Mouse (Mus musculus) intestine, embryonic 16.5 days (tissue): ENCODE measurements around the gene Usp17lb. TPM values are rescaled to one million over a fixed set of nuclear protein-coding genes. Genes with fewer than 3 reads are reported as not detected.
"Not testable (repeated sequence)": the region's sequence is repeated elsewhere in the genome, so short reads cannot be mapped to it uniquely, and the experiment has no call there.

Experiments used
- ATAC-seq: fragments of 200-750 bp; cut with Nextera tagmentation; 2 replicates; pipeline ENCODE4 v1.8.0; 2017; ENCODE audit warnings: moderate TSS enrichment, moderate library complexity
- H3K27ac ChIP-seq: fragments of 300-500 bp; sonication (generic); 2 replicates; pipeline ENCODE4 v1.5.1; 2014; ENCODE audit warnings: mild to moderate bottlenecking, low read length
- H3K27me3 ChIP-seq: fragments of 300-500 bp; sonication (generic); replicated peaks from 2 replicates; pipeline ENCODE4 v1.6.1; 2014; ENCODE audit warnings: low read length, control low read depth, mixed read lengths; ENCODE audit not compliant: control insufficient read depth, insufficient read depth
- H3K36me3 ChIP-seq: fragments of 300-500 bp; sonication (generic); 2 replicates; pipeline ENCODE4 v1.6.1; 2014; ENCODE audit warnings: low read length, control low read depth; ENCODE audit not compliant: control insufficient read depth, insufficient read depth
- H3K4me1 ChIP-seq: fragments of 300-500 bp; sonication (generic); 2 replicates; pipeline ENCODE4 v1.6.1; 2014; ENCODE audit warnings: low read length, control low read depth, mixed read lengths; ENCODE audit not compliant: control insufficient read depth, insufficient read depth
- H3K4me2 ChIP-seq: fragments of 300-500 bp; sonication (generic); 2 replicates; pipeline ENCODE4 v1.6.1; 2014; ENCODE audit warnings: low read depth, low read length, control low read depth
- H3K4me3 ChIP-seq: fragments of 300-500 bp; sonication (generic); 2 replicates; pipeline ENCODE4 v1.5.1; 2014; ENCODE audit warnings: mild to moderate bottlenecking, low read length
- H3K9ac ChIP-seq: fragments of 300-500 bp; sonication (generic); 2 replicates; pipeline ENCODE4 v1.6.1; 2014; ENCODE audit warnings: low read depth, low read length
- H3K9me3 ChIP-seq: fragments of 300-500 bp; sonication (generic); 2 replicates; pipeline ENCODE4 v1.6.1; 2016; ENCODE audit warnings: low read length, control low read depth; ENCODE audit not compliant: control insufficient read depth
- WGBS: fragments of 180-500 bp; shearing (Covaris S2); extraction: QIAGEN DNeasy Blood & Tissue Kit; methylation state at CpG from one replicate; pipeline ENCODE4 v1.1.7; 2014; 5-methylcytosine and 5-hydroxymethylcytosine counted together
- polyA plus RNA-seq: library from polyadenylated mRNA; unstranded; fragments of >200 nt; fragmentation: Nextera tagmentation; extraction: Ambion mirVana; gene quantifications from 2 replicates; pipeline ENCODE4 v1.2.1, GENCODE M21; 2015

Usp17lb gene
- polyA plus RNA-seq: not detected in 2 replicates

DNA sequence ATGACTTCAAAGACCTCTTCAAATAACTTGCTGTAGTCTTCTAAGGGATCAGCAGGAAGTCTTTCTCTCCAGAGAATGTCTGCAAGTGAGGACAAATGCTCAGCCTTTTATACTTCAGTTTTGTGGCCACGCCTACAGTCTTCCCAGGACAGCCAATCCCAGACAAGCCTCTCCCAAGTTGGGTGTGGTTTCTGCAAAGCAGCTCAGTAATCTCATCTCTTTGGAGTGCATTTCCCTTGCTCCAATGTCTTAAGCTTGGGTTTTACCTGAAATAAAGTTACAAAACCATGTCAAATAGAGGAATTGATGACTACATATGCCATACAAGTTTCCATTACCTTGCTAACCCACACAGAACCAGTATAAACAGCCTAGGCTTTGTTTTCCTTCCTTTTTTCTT, at the start of gene Usp17lb:
TSS of gene Usp17lb (minus strand) at position 101 of the 400 bp plus-strand sequence.
- Histone ChIP-seq H3K36me3 (no peaks in the 10 kb centered on the region), H3K9ac (no peak within 1 kb of the TSS), H3K27ac (no peak within 1 kb of the TSS), H3K4me1 (no peaks in the 10 kb centered on the region), H3K27me3 (no peaks in the 10 kb centered on the region), H3K4me2 (no peak within 1 kb of the TSS), H3K4me3 (no peak within 1 kb of the TSS), H3K9me3 (no peaks in the 10 kb centered on the region)
- no peak for ATAC-seq
- WGBS: 64% methylated on average over 1 of the region's 1 CpGs

DNA sequence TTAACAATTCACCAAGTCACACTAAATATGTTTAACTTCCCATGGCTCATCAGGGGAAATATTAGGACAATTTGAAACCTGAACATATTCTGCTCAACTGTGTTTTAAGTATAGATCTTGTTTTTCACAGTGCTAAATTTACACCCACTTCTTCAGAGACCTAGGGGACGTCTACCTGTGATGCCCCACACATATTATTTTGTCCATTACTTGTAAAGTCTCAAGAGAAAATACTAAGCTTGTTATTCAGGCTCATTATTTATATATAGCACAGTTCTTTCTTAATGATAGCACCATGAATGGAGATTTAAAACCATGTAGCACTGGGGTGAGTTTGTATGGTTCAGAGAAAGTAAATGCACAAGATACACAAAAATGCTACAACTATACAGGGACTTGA, 35.3 kb upstream of the Usp17lb start, which contains the start of gene Olfr665:
TSS of gene Olfr665 (plus strand) at position 301 of the 400 bp plus-strand sequence.
- H3K9ac ChIP-seq: no peak within 1 kb of the TSS
- 40% methylated on average over 1 of the region's 1 CpGs for WGBS

DNA sequence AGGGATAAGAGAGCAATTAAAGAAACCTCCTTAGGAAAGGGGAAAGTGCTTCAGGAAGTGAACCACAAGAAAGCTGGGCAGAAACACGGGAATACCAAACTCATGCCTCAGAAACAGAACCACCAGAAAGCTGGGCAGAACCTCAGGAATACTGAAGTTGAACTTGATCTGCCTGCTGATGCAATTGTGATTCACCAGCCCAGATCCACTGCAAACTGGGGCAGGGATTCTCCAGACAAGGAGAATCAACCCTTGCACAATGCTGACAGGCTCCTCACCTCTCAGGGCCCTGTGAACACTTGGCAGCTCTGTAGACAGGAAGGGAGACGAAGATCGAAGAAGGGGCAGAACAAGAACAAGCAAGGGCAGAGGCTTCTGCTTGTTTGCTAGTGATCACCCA, 19.0 kb upstream of the Usp17lb start:
- no peak overlapping the region for H3K9ac ChIP-seq
- H3K4me1 ChIP-seq: no peaks in the 10 kb centered on the region
- H3K9me3 ChIP-seq: no peaks in the 10 kb centered on the region
- H3K27me3 ChIP-seq: no peaks in the 10 kb centered on the region
- H3K4me3 ChIP-seq: no peak overlapping the region
- no peak overlapping the region for H3K4me2 ChIP-seq
- H3K36me3 ChIP-seq: no peaks in the 10 kb centered on the region
- WGBS: 84% methylated on average over 3 of the region's 3 CpGs
- no peak overlapping the region for H3K27ac ChIP-seq
- no peak for ATAC-seq

More for the DNA sequence above, 35.3 kb upstream of the Usp17lb start, which contains the start of gene Olfr665:
- Histone ChIP-seq H3K4me2 (no peak within 1 kb of the TSS), H3K4me1 (no peaks in the 10 kb centered on the region), H3K9me3 (no peaks in the 10 kb centered on the region), H3K27ac (no peak within 1 kb of the TSS), H3K27me3 (no peaks in the 10 kb centered on the region), H3K36me3 (no peaks in the 10 kb centered on the region), H3K4me3 (no peak within 1 kb of the TSS)
- no peak for ATAC-seq

DNA sequence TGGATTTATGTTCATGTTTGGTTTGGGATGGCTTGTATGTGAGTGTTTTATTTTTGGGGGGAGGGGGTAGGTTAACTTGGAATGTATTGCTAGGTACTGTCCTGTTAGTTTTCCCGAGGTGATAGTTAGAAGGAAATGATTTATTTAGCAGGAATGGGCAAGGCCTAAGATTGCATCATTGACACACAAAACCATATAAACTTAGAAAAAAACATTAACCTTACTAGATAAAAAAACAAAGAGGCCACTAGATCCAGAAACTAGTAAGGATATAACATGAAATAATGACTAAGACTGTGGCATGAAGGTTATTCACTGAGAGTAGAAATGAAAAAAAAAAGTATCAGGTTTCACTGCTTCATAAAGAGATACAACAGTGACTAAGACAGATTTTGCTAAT, 15.3 kb upstream of the Usp17lb start:
- Histone ChIP-seq H3K27me3 (no peaks in the 10 kb centered on the region), H3K4me3 (no peak overlapping the region), H3K9me3 (no peaks in the 10 kb centered on the region), H3K27ac (no peak overlapping the region), H3K4me1 (no peaks in the 10 kb centered on the region), H3K9ac (no peak overlapping the region), H3K36me3 (no peaks in the 10 kb centered on the region), H3K4me2 (no peak overlapping the region)
- ATAC-seq: no peak
- 53% methylated on average over 1 of the region's 1 CpGs for WGBS

- 79% methylated on average over 2 of the region's 2 CpGs for WGBS
- not testable (repeated sequence) for H3K4me2 ChIP-seq, H3K9ac ChIP-seq, H3K36me3 ChIP-seq, H3K4me1 ChIP-seq, H3K4me3 ChIP-seq, H3K27me3 ChIP-seq, ATAC-seq, H3K9me3 ChIP-seq, H3K27ac ChIP-seq
These were observed 14.3 kb upstream of the Usp17lb start, which contains the start of gene Usp17la for GRCm38 (mm10) chr7:104856709-104857108. Gene Usp17la (plus strand): TSS chr7:104857009.

GRCm38 (mm10) chr7:104855248-104855750, 12.9 kb upstream of the Usp17lb start:
- Histone ChIP-seq H3K27ac (no peak overlapping the region), H3K4me1 (no peaks in the 10 kb centered on the region), H3K36me3 (no peaks in the 10 kb centered on the region), H3K9ac (no peak overlapping the region), H3K27me3 (no peaks in the 10 kb centered on the region), H3K9me3 (no peaks in the 10 kb centered on the region), H3K4me2 (no peak overlapping the region), H3K4me3 (no peak overlapping the region)
- ATAC-seq: no peak
- 82% methylated on average over 3 of the region's 3 CpGs for WGBS

DNA sequence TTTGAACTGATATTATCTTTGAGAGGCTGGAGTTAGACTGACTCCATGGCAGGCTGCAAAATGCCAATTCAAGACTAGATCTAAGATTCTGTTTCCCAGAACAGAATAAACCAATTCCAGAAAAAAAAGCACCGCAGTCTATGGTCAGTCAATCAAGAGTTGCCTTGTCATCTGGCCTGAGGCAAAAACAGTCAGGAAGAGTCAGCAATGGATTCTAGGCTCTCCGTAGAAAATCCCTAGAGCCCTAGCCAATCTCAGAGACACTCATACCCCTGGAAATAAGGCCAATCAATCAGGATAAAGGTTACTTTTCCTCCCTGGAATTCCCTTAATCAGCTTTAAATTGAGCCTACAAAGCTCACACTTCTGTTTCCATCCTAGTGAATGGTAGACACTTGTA, 9.1 kb upstream of the Usp17lb start:
- H3K9ac ChIP-seq, H3K36me3 ChIP-seq, H3K4me1 ChIP-seq, H3K27me3 ChIP-seq, H3K4me2 ChIP-seq, H3K4me3 ChIP-seq, H3K9me3 ChIP-seq, H3K27ac ChIP-seq, ATAC-seq: not testable (repeated sequence)
- WGBS: 76% methylated on average over 2 of the region's 2 CpGs

GRCm38 (mm10) chr7:104843731-104844287, 1.4 kb upstream of the Usp17lb start:
- Histone ChIP-seq H3K27me3 (no peaks in the 10 kb centered on the region), H3K9me3 (no peaks in the 10 kb centered on the region), H3K4me1 (no peaks in the 10 kb centered on the region), H3K9ac (no peak overlapping the region), H3K4me3 (no peak overlapping the region), H3K27ac (no peak overlapping the region), H3K4me2 (no peak overlapping the region), H3K36me3 (no peaks in the 10 kb centered on the region)
- no peak for ATAC-seq
- 76% methylated on average over 1 of the region's 1 CpGs for WGBS

DNA sequence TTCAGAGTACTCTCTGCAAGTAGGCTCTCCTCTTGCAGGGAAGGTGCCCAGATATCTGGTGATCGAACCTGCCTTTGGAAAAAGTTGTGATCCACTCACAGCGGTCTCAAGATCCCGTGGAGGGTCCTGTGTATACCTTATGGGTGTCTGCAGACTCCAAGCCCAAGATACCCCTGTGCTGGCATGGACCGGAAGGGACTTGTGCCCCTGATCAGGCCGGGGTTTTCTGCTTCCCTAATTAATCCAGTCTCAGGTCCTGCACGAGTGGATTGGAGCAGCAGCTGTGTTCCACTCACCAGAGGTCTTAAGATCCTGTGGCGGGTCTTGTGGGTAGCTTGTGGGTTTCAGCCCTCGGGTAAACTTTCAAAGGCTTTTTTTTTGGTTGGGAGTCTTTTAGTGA, 32.1 kb downstream of the Usp17lb start:
- not testable (repeated sequence) for H3K4me2 ChIP-seq, H3K27me3 ChIP-seq, ATAC-seq, H3K9me3 ChIP-seq, H3K27ac ChIP-seq, H3K4me3 ChIP-seq, H3K9ac ChIP-seq, H3K36me3 ChIP-seq, H3K4me1 ChIP-seq
- WGBS: 86% methylated on average over 8 of the region's 8 CpGs

- no peak for ATAC-seq
- WGBS: 63% methylated on average over 1 of the region's 1 CpGs
- Histone ChIP-seq H3K9me3 (no peaks in the 10 kb centered on the region), H3K27ac (no peak overlapping the region), H3K36me3 (no peaks in the 10 kb centered on the region), H3K9ac (no peak overlapping the region), H3K27me3 (no peaks in the 10 kb centered on the region), H3K4me1 (no peaks in the 10 kb centered on the region), H3K4me3 (no peak overlapping the region), H3K4me2 (no peak overlapping the region)
These were observed 51.6 kb downstream of the Usp17lb start for GRCm38 (mm10) chr7:104790796-104791195.
